Mouse (Mus musculus): ENCODE data around the gene Grin3b. TPM values are rescaled to one million over a fixed set of nuclear protein-coding genes. Genes with fewer than 3 reads are reported as not detected.

Grin3b gene
- total and polyA plus RNA-seq, 2 experiments from 2014 or later = 0.14 to 0.18 TPM

- 23% methylated on average over 11 of the region's 11 CpGs for WGBS
These were observed 49.7 kb downstream of the Grin3b start for GRCm38 (mm10) chr10:80020191-80020590.

GRCm38 (mm10) chr10:80020603-80021319 is 50.2 kb downstream of the Grin3b start:
- no peak overlapping the region for H3K9ac ChIP-seq
- H3K4me3 ChIP-seq (ENCODE audit: low read depth, low read length) = no peak overlapping the region
- peaks cover 12% of the 10 kb centered on the region for H3K27me3 ChIP-seq (ENCODE audit: insufficient read depth, low read length)
- H3K27ac ChIP-seq (ENCODE audit: low read depth, low read length) = no peak overlapping the region
- DNase-seq = no peak
- H3K36me3 ChIP-seq (ENCODE audit: insufficient read depth) = no peaks in the 10 kb centered on the region
- TF ChIP-seq CTCF (IDR thresholded peaks at IDR 0.05; ENCODE audit: low read depth) = no peak
- H3K4me2 ChIP-seq (ENCODE audit: low read depth) = no peak overlapping the region
- 83% methylated on average over 18 of the region's 18 CpGs for WGBS
- H3K9me3 ChIP-seq (ENCODE audit: low read length) = no peaks in the 10 kb centered on the region
- H3K4me1 ChIP-seq (ENCODE audit: insufficient read depth) = no peaks in the 10 kb centered on the region
- no peak for ATAC-seq

More at GRCm38 (mm10) chr10:80020191-80020590, 49.7 kb downstream of the Grin3b start:
- ATAC-seq (no peak), DNase-seq (no peak)
- Histone ChIP-seq H3K9ac (no peak overlapping the region), H3K9me3 (ENCODE audit: low read length) (no peaks in the 10 kb centered on the region), H3K27ac (ENCODE audit: low read depth, low read length) (no peak overlapping the region), H3K4me3 (ENCODE audit: low read depth, low read length) (no peak overlapping the region), H3K36me3 (ENCODE audit: insufficient read depth) (no peaks in the 10 kb centered on the region), H3K4me2 (ENCODE audit: low read depth) (no peak overlapping the region), H3K4me1 (ENCODE audit: insufficient read depth) (no peaks in the 10 kb centered on the region), H3K27me3 (ENCODE audit: insufficient read depth, low read length) (peaks cover 12% of the 10 kb centered on the region)
- TF ChIP-seq CTCF (IDR thresholded peaks at IDR 0.05; ENCODE audit: low read depth) = no peak

- H3K27me3 ChIP-seq (ENCODE audit: insufficient read depth, low read length) = peaks cover 12% of the 10 kb centered on the region
- H3K4me1 ChIP-seq (ENCODE audit: insufficient read depth) = no peaks in the 10 kb centered on the region
- H3K9ac ChIP-seq = no peak overlapping the region
- DNase-seq = no peak
- H3K9me3 ChIP-seq (ENCODE audit: low read length) = no peaks in the 10 kb centered on the region
- 91% methylated on average over 13 of the region's 13 CpGs for WGBS
- H3K4me2 ChIP-seq (ENCODE audit: low read depth) = no peak overlapping the region
- H3K36me3 ChIP-seq (ENCODE audit: insufficient read depth) = no peaks in the 10 kb centered on the region
- no peak overlapping the region for H3K27ac ChIP-seq (ENCODE audit: low read depth, low read length)
- no peak for TF ChIP-seq CTCF (IDR thresholded peaks at IDR 0.05; ENCODE audit: low read depth)
- H3K4me3 ChIP-seq (ENCODE audit: low read depth, low read length) = no peak overlapping the region
- no peak for ATAC-seq
These were observed 50.8 kb downstream of the Grin3b start for GRCm38 (mm10) chr10:80021320-80021641.

- WGBS = 86% methylated on average over 12 of the region's 12 CpGs
- no peaks in the 10 kb centered on the region for H3K36me3 ChIP-seq (ENCODE audit: insufficient read depth)
- H3K9me3 ChIP-seq (ENCODE audit: low read length) = no peaks in the 10 kb centered on the region
- TF ChIP-seq CTCF (IDR thresholded peaks at IDR 0.05; ENCODE audit: low read depth) = no peak
- H3K4me2 ChIP-seq (ENCODE audit: low read depth) = no peak overlapping the region
- ATAC-seq = no peak
- H3K27ac ChIP-seq (ENCODE audit: low read depth, low read length) = no peak overlapping the region
- no peak overlapping the region for H3K4me3 ChIP-seq (ENCODE audit: low read depth, low read length)
- peaks cover 12% of the 10 kb centered on the region for H3K27me3 ChIP-seq (ENCODE audit: insufficient read depth, low read length)
- H3K9ac ChIP-seq = no peak overlapping the region
- no peaks in the 10 kb centered on the region for H3K4me1 ChIP-seq (ENCODE audit: insufficient read depth)
- DNase-seq = no peak
These were observed 51.6 kb downstream of the Grin3b start for GRCm38 (mm10) chr10:80022164-80022563.

- WGBS = 94% methylated on average over 8 of the region's 8 CpGs
- no peak overlapping the region for H3K27ac ChIP-seq (ENCODE audit: low read depth, low read length)
- H3K36me3 ChIP-seq (ENCODE audit: insufficient read depth) = no peaks in the 10 kb centered on the region
- no peak overlapping the region for H3K9ac ChIP-seq
- H3K4me3 ChIP-seq (ENCODE audit: low read depth, low read length) = no peak overlapping the region
- DNase-seq (no peak), ATAC-seq (no peak)
- H3K9me3 ChIP-seq (ENCODE audit: low read length) = no peaks in the 10 kb centered on the region
- H3K4me1 ChIP-seq (ENCODE audit: insufficient read depth) = no peaks in the 10 kb centered on the region
- no peak for TF ChIP-seq CTCF (IDR thresholded peaks at IDR 0.05; ENCODE audit: low read depth)
- H3K27me3 ChIP-seq (ENCODE audit: insufficient read depth, low read length) = peaks cover 12% of the 10 kb centered on the region
- no peak overlapping the region for H3K4me2 ChIP-seq (ENCODE audit: low read depth)
These were observed 52.3 kb downstream of the Grin3b start for GRCm38 (mm10) chr10:80022806-80023205.

- H3K9ac ChIP-seq = no peak overlapping the region
- ATAC-seq (no peak), DNase-seq (no peak)
- no peaks in the 10 kb centered on the region for H3K4me1 ChIP-seq (ENCODE audit: insufficient read depth)
- no peak overlapping the region for H3K4me2 ChIP-seq (ENCODE audit: low read depth)
- H3K9me3 ChIP-seq (ENCODE audit: low read length) = no peaks in the 10 kb centered on the region
- H3K27ac ChIP-seq (ENCODE audit: low read depth, low read length) = no peak overlapping the region
- TF ChIP-seq CTCF (IDR thresholded peaks at IDR 0.05; ENCODE audit: low read depth) = no peak
- no peaks in the 10 kb centered on the region for H3K36me3 ChIP-seq (ENCODE audit: insufficient read depth)
- WGBS = 79% methylated on average over 5 of the region's 5 CpGs
- H3K27me3 ChIP-seq (ENCODE audit: insufficient read depth, low read length) = peaks cover 10% of the 10 kb centered on the region; the same call in 1 of the 2 replicates
- no peak overlapping the region for H3K4me3 ChIP-seq (ENCODE audit: low read depth, low read length)
These were observed 53.2 kb downstream of the Grin3b start for GRCm38 (mm10) chr10:80023758-80024157.

- no peak overlapping the region for H3K4me2 ChIP-seq (ENCODE audit: low read depth)
- DNase-seq (no peak), ATAC-seq (no peak)
- no peak overlapping the region for H3K27ac ChIP-seq (ENCODE audit: low read depth, low read length)
- H3K9ac ChIP-seq = no peak overlapping the region
- no peaks in the 10 kb centered on the region for H3K4me1 ChIP-seq (ENCODE audit: insufficient read depth)
- H3K36me3 ChIP-seq (ENCODE audit: insufficient read depth) = no peaks in the 10 kb centered on the region
- peaks cover 7% of the 10 kb centered on the region; the same call in 1 of the 2 replicates for H3K27me3 ChIP-seq (ENCODE audit: insufficient read depth, low read length)
- no peak for TF ChIP-seq CTCF (IDR thresholded peaks at IDR 0.05; ENCODE audit: low read depth)
- WGBS = 80% methylated on average over 15 of the region's 15 CpGs
- H3K9me3 ChIP-seq (ENCODE audit: low read length) = no peaks in the 10 kb centered on the region
- no peak overlapping the region for H3K4me3 ChIP-seq (ENCODE audit: low read depth, low read length)
These were observed 53.9 kb downstream of the Grin3b start for GRCm38 (mm10) chr10:80024229-80025043.

Data from forebrain, postnatal 0 days (tissue).